Mouse (Mus musculus) left cerebral cortex, postnatal 36 days (tissue): Measurements from ENCODE around the gene Klhdc8b. TPM values are rescaled to one million over a fixed set of nuclear protein-coding genes. Genes with fewer than 3 reads are reported as not detected.

Experiments
- DNase-seq, 2 experiments: peaks; one replicate each; pipeline ENCODE4 v3.0.0; 2021 to 2022; ENCODE audit warnings: low spot score in 2 of 2, mixed read lengths in 1 of 2
- intact Hi-C: fragments of 180-260 bp; cut with DNase I; formaldehyde crosslinking; loops from one replicate; pipeline ENCODE4 v1.15.1; 2025
- total RNA-seq, 2 experiments: library from RNA; stranded (reverse); gene quantifications; 2 replicates each; pipeline ENCODE4 v1.2.3; 2021

The Klhdc8b gene
- total RNA-seq, result 10 to 100 TPM; 31.1 to 33.9 TPM

DNA sequence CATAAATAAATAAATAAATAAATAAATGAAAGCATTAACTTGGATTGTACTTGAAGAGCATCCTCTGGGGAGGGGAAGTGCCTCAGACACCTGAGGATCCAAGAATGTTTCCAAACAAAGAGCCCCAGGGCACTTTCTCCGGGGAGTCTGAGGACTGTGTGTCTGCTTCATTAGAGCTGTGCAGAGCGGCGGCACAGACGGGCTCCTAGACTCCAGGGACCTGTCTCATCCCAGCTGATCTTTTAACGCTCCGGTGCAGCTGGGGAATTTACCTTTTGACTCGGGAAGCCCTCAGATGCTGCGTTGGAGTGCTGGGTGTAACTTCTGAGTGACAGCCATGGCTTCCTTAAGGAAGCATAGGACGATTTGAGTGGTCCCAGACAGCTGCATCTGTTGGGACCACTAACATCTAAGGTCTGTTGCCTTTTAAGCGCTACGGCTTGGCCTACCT is at the start of gene Klhdc8b:
TSS of gene Klhdc8b (minus strand) at position 401 of the 451 bp plus-strand sequence.
- no peak for DNase-seq
- intact Hi-C loops, result no loop called here

DNA sequence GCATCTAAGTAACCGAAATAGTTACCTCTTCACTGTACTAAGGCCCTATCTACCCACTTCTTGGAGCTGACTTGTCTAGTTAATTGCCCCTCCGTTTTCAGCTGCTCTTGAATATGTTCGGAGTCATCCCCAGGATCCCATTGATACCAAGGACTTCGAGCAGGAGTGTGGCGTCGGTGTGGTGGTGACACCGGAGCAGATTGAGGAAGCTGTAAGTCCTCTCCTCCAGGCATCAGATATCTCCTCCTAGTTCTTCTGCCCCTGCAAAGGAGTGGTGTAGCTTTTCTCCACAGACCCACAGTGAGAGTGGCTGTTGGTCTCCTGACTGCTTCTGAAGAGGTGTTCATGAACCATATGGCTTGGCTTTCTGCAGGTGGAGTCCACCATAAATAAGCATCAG is 47.4 kb upstream of the Klhdc8b start:
- no peak for DNase-seq
- intact Hi-C loops, result loop anchor here (1.0 kb wide), 1 partner anchor 8 kb away; the partner anchor contains the start of gene Qrich1

DNA sequence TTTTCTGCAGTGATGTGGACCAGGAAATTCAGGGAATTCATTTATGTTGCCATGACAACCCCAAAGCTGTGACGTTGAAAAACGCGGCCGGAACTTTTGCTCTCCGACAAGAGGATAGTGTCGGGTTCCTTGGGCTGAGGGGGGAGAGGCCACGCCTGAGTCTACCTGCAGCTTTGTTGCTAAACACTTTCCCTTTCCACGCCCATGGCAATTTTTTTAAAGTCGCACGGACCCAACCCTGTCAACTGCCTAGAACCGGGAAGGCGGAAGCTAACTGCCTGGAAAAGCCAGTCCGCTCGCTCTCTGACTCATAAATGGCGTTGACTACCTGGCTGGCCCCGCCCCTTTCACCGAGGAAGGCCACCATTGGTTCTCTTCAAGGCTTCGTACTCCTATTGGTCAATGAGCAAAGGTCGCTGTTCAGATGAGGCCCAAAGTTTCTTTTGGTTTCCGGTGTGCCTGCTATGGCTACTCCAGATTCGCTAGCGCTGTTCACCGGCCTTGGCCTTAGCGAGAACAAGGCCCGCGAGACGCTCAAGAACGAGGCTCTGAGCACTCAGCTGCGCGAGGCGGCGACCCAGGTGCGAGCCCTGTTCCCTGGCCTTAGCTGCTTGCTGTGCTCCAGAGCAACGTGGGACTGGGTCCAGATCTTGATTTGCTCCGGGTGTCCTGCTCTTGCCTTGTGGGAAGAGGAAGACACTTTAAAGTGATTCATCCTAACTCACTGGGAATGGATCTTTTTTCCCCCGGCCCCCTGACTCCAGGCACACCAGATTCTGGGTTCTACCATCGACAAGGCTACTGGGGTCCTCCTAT is 46.4 kb upstream of the Klhdc8b start, which contains the start of gene Qars:
TSS of gene Qars (plus strand) at position 88 of the 816 bp plus-strand sequence.
- peak; percentile 92 for DNase-seq
- intact Hi-C loops, result loop anchor here (1.0 kb wide), 1 partner anchor 8 kb away; the partner anchor contains the start of gene Qrich1

- intact Hi-C loops, result no loop called here
- DNase-seq, result no peak
Observed at GRCm38 (mm10) chr9:108506901-108507300, 45.5 kb upstream of the Klhdc8b start.

DNA sequence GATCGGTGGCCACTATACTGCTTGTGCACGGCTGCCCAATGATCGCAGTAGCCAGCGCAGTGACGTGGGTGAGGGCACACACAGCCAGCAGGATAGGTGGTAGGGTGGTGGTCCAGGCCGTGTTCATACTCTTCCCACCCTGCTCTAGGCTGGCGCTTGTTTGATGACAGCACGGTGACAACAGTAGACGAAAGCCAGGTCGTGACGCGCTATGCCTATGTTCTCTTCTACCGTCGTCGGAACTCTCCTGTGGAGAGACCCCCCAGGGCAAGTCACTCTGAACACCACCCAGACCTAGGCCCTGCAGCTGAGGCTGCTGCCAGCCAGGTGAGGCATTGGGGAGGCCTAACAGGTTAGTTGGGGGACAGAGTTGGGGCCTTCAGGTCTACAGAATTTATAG is 38.6 kb upstream of the Klhdc8b start:
- no peak for DNase-seq
- intact Hi-C loops, result loop anchor here (5.0 kb wide), 1 partner anchor 67 kb away; the partner anchor contains the start of genes Dalrd3 and Ndufaf3

DNA sequence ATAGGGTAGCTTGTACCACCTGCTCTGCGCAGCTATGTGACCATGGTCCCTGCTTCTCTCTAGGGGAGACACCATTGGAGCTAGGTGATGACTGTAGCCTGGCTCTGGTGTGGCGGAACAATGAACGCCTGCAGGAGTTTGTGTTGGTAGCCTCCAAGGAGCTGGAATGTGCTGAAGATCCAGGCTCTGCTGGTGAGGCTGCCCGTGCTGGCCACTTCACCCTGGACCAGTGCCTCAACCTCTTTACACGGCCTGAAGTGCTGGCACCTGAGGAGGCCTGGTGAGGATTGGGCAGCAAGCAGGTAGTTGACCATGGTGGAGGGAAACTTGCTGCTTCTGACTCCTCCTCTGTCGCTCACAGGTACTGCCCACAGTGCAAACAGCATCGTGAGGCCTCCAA is 37.9 kb upstream of the Klhdc8b start:
- no peak for DNase-seq
- intact Hi-C loops, result loop anchor here (5.0 kb wide), 1 partner anchor 68 kb away; the partner anchor contains the start of genes Dalrd3 and Ndufaf3

DNA sequence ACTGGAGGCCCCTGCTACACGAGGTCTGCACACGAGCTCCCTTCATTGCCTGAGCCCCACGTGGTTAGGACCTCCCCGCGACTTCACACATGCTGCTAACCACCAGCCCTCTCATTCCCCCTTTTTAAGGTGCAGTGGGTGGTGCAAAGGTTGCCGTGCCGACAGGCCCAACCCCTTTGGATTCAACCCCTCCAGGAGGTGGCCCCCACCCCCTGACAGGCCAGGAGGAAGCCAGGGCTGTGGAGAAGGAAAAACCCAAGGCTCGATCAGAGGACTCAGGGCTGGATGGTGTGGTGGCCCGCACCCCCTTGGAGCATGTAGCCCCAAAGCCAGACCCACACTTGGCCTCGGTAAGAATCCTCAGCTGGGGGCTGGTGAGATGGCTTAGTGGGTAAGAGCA is 33.5 kb upstream of the Klhdc8b start:
- intact Hi-C loops, result loop anchor here (5.0 kb wide), 1 partner anchor 72 kb away; the partner anchor contains the start of genes Dalrd3 and Ndufaf3
- no peak for DNase-seq

DNA sequence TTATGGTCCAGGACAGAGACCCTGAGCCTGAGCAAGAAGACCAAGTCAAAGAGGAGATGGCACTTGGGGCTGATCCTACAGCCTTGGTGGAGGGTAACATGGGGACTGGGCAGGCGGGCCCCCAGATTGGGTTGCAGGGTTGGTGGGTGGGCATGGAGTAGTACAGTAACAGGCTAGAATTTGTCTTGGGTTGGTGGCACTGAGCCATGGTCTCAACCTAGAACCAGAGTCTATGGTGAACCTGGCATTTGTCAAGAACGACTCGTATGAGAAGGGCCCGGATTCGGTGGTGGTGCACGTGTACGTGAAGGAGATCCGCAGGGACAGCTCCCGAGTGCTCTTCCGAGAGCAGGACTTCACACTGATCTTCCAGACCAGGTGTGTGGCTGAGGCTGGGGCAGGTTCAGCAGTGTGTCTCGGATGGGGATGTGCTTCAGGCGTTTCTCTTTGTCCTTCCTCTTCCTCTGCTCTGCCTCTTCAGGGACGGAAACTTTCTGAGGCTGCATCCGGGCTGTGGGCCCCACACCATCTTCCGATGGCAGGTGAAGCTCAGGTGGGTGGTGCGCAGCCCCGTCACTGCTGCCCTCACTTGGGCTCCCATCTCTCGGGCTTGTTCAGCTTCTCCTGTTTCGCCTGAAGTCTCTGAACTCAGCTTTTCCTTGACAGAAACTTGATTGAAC is 32.9 kb upstream of the Klhdc8b start:
- DNase-seq, result no peak
- intact Hi-C loops, result no loop called here

- intact Hi-C loops, result no loop called here
- no peak for DNase-seq
Observed at GRCm38 (mm10) chr9:108493246-108493645, 31.9 kb upstream of the Klhdc8b start.

DNA sequence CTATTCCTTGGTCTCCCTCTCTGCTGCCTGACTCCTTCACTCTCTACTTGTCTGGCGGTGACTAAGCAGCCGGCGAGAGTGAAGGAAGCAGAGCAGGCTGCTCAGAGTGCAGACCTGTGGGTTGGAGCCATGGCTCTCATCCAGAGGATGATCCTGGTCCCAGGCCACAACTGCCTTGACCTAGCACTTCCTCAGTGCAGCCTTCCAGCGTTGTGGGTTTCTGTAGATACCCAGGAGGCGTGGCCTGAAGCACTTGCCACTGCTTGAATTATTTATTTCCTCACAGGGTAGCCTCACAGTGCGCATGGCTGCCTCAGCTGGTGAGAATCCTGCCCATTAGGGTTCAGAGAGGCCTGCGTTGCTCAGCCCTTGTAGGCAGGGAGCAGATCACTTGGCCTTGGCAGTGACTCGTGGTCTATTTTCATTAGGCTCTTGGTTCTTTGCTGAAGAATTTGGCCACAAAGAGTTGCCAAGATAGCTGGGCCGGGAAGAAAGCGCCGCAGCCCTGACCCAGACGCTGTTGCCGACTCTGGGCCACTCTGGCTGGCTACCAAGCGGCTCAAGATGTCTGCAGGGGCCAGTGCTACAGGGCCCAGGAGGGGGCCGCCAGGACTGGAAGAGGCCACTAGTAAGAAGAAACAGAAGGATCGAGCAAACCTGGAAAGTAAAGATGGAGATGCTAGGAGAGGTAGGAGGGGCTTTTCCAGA is 30.8 kb upstream of the Klhdc8b start:
- no peak for DNase-seq
- intact Hi-C loops, result no loop called here

DNA sequence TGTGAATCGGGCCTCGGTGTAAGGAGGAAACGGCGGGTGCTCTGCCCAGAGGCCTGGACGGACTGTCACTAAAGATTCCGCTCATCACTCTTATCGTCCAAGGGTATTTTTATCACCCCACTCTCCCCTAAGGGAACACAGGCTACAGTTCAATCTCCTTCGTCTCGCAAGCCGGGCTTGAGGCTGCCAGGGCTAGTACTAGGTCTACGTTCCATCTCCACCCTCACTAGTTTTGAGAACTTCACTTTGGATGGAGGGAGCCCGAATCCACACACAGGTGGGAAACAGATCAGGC is 29.9 kb upstream of the Klhdc8b start:
- intact Hi-C loops, result no loop called here
- no peak for DNase-seq

DNA sequence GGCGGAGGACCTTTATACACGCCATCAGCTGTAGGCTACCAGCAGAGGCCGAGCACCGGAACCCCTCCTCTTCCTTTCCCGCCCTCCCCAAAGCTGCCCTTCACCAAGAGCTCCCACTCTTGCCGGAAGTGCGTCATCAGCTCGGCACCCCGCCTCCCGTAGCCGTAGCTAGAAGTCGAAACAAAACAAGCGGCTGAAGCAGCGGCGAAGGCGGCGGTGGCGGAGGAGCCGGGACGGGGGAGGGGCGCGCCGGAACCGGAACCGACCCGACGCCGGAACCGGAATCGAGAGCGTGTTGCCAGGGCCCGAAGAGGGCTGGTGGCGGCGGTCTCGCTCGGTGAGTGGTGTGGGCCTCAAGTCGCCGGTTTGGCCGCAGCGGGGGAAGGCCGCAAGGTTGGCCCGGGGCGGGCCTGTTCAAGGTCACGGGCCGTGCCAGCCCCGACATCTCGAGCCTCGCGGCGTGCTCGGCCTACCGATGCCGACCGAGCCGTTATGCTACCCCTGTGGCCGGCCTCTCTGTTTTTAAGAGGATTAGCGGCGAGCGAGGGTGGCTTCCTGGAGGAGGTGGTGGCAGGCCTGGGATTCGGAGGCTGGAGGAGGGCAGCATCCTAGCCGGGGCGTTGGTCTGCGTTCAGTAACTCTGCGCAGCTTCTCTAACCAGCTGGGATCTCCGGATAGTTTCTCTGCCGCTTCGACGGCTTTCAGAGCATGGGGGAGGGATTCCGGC is 29.3 kb upstream of the Klhdc8b start, which contains the start of gene Usp19:
TSS of gene Usp19 (plus strand) at position 44 of the 727 bp plus-strand sequence.
- DNase-seq, result peak; percentile 96
- intact Hi-C loops, result no loop called here

DNA sequence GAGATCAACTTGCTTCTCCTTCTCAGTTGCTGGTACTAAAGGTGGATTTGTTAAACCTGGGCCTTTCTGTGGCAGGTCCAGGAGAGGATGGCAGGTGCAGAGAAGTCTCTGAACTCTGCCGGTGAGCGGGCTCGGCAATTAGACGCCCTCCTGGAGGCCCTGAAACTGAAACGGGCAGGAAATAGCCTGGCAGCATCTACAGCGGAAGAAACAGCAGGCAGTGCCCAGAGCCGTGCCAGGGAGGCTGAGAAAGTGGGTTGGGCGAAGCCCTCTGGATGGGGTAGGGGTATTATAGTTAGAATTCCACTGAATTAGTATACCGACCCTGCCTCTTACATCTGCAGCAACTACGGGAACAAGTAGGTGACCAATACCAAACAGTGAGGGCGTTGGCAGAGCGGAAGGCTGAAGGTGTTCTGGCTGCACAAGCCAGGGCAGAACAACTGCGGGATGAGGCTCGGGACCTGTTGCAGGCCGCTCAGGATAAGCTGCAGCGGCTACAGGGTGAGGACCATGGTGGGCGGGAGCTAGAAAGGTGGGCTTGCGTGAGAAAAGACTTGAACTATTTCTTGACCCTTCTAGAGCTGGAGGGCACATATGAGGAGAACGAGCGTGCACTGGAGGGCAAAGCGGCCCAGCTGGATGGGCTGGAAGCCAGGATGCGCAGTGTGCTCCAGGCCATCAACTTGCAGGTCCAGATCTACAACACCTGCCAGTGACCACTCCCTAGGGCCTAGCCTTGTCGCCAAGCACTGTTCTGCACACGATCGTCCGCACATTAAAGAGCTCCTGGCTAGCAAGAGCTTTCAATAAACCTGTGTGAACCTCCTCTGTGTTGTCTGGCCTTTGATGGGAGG is 28.5 kb upstream of the Klhdc8b start:
- DNase-seq, result no peak
- intact Hi-C loops, result no loop called here

DNA sequence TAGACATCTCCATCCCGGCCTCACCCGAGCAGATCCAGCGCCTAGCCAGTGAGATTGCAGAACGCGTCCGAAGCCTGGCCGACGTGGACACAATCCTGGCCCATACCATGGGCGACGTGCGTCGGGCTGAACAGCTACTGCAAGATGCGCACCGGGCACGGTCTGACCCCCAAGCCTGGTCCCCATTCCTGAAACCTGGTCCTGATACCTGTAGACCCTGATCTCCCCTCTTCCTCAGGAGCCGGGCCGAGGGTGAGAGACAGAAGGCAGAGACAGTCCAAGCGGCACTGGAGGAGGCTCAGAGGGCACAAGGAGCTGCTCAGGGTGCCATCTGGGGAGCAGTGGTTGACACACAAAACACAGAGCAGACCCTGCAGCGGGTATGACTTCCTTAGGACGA is 27.8 kb upstream of the Klhdc8b start:
- DNase-seq, result no peak
- intact Hi-C loops, result no loop called here

GRCm38 (mm10) chr9:108488403-108488802 is 27.0 kb upstream of the Klhdc8b start:
- DNase-seq, result no peak
- intact Hi-C loops, result no loop called here

DNA sequence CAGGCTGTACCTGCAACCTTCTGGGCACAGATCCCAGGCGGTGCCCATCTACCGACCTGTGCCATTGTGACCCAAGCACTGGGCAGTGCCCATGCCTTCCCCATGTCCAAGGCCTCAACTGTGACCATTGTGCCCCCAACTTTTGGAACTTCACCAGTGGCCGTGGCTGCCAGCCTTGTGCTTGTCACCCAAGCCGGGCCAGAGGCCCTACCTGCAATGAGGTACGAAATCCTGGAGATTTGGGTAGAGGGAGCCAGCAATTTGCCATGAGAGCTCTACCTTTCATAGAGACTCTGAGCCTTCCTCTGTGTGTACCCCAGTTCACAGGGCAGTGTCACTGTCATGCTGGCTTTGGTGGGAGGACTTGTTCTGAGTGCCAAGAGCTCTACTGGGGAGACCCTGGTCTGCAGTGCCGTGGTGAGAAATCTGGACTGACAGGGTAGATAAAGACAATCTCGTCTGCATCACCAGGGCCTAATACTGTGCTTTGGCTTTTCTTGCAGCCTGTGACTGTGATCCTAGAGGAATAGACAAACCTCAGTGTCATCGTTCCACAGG is 25.7 kb upstream of the Klhdc8b start:
- intact Hi-C loops, result no loop called here

GRCm38 (mm10) chr9:108485301-108485875 is 24.0 kb upstream of the Klhdc8b start:
- DNase-seq, result no peak
- intact Hi-C loops, result no loop called here

More for the DNA sequence above, 25.7 kb upstream of the Klhdc8b start:
- DNase-seq, result no peak

- intact Hi-C loops, result no loop called here
- DNase-seq, result no peak
Observed at GRCm38 (mm10) chr9:108484021-108484420, 22.6 kb upstream of the Klhdc8b start.
